Mouse (Mus musculus) C2C12 (cell line): ENCODE results near the gene Mrvi1.

ENCODE experiments used
- CTCF ChIP-seq: IDR thresholded peaks from one replicate; pipeline ENCODE4 v1.5.1; 2011; ENCODE audit not compliant: control insufficient read depth, insufficient read depth, insufficient read length
- FOSL1 ChIP-seq: IDR thresholded peaks from one replicate; pipeline ENCODE4 v1.8.0; 2011; ENCODE audit warnings: mild to moderate bottlenecking, low read length; ENCODE audit not compliant: poor library complexity, insufficient read depth, severe bottlenecking
- MAX ChIP-seq: IDR thresholded peaks from one replicate; pipeline ENCODE4 v1.6.1; 2011; ENCODE audit warnings: mild to moderate bottlenecking, control low read depth
- MYOD1 ChIP-seq: IDR thresholded peaks from one replicate; pipeline ENCODE4 v1.6.1; 2011; ENCODE audit warnings: low read depth; ENCODE audit not compliant: control insufficient read depth, insufficient read length
- USF1 ChIP-seq: IDR thresholded peaks from one replicate; pipeline ENCODE4 v1.6.1; 2011; ENCODE audit warnings: low read depth, mild to moderate bottlenecking, control low read depth, moderate library complexity

DNA sequence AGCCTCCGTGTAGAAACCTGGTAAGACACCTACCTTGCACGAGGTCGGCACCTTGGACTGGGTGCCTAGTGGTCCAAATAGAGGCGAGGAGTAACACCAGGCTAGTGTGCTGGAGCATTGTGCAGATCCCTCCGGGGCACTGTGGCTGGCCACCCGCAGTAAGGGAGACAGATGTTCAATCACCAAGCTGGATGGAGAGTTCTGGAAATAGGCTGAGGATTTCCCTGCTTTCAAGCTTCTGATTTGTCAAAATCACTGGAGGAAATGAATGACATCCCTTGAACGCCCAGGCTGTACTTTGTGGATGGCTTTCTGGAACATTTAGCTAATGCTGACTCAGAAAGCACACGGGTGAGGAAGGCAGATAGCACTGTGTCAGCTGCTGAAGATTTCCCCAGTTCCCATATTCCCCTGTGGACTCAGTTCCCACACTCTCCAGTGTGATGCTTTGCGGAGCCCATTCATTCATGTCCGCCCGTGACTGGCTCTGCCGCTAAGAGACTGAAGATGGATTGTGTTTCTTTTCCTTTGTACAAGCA lies 119.4 kb downstream of the Mrvi1 start, which contains the start of gene Lyve1:
- TF ChIP-seq MAX (no peak), USF1 (no peak), CTCF (no peak), MYOD1 (no peak), FOSL1 (no peak)
